Mouse (Mus musculus) cortical plate, adult 2 months (tissue): Measurements from ENCODE around the gene Kcnt1.

Experiments
- CTCF ChIP-seq: fragments of 200-500 bp; IDR thresholded peaks from 2 replicates; pipeline ENCODE4 v1.5.1; 2011; ENCODE audit warnings: mild to moderate bottlenecking, control low read depth, low read length; ENCODE audit not compliant: insufficient read depth; ENCODE audit errors: extremely low read depth
- POLR2A ChIP-seq: fragments of 200-500 bp; IDR thresholded peaks from 2 replicates; pipeline ENCODE4 v1.6.1; 2011; ENCODE audit warnings: mild to moderate bottlenecking, low read length, control low read depth; ENCODE audit not compliant: insufficient read depth; ENCODE audit errors: extremely low read depth

- TF ChIP-seq CTCF (no peak), POLR2A (no peak)
Observed at GRCm38 (mm10) chr2:25914201-25914600, 50.7 kb downstream of the Kcnt1 start.
